Mouse (Mus musculus): Measurements from ENCODE around the gene Olfr818. TPM values are rescaled to one million over a fixed set of nuclear protein-coding genes. Genes with fewer than 3 reads are reported as not detected.
"Not testable (repeated sequence)": the region's sequence is repeated elsewhere in the genome, so short reads cannot be mapped to it uniquely, and the experiment has no call there.

Olfr818 gene
- not detected for total RNA-seq (2021)

DNA sequence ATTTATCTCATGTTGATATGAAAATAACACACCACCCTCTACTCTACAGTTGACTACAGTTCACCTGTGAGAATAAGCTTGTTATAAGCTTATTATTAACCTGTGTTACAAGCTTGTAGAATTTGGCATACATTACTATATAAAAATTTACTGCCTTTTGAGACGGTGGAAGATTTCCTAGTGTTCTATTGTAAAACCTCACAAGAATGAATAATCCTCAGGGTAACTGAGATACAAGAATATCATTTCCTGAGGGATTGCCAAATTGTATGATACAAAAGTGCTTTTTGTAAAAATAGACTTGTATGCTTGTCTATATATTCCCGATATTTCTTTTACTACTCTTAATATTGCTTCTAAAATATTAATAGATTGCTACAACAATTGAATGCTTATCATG, at the start of gene Olfr818:
Olfr818 (minus strand) TSS at position 101 of the 400 bp plus-strand sequence.
- no peak for DNase-seq (ENCODE audit: low spot score)
- intact Hi-C loops (cut with DNase I): no loop called here

DNA sequence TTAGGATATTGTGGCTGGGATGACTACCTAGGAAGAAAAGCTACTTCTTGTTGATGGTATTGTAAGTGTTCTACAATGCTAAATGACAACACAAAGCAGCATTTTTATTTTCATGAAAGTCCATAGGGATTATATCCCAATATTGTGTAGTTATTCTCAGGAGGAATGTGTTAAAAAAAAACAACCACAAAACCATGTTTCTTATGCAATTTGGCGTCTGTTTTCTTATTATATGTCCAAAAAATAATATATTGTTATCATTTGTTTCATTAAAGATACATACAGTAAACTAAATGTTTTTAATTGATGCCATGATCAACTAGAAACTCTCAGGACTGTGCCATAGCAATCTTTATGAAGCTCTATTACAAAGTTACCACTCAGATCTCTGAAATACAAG, 36.1 kb upstream of the Olfr818 start, which contains the start of gene Gm10310:
Gm10310 (minus strand) TSS at position 101 of the 400 bp plus-strand sequence.
- intact Hi-C loops (cut with DNase I): not testable (repeated sequence)

DNA sequence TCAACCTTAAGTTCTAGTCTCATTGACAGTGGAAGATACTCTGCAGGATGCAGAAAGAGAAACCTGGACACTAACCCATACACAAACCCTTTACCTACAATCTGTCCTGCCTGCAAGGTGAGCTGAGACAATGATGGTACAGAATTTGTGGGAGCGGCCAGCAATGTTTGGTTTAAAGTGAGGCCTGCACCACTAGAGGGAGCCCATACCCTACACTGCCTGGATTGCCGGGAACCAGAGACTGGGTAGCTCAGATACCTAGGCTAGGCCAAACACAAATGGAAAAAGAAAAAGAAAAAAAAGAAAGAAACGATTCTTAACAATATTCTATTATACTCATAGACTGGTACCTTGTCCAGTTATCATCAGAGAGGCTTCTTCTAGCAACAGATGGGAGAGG, 33.0 kb upstream of the Olfr818 start:
- intact Hi-C loops (cut with DNase I); DNase-seq (ENCODE audit: low spot score): not testable (repeated sequence)

More for the DNA sequence above, 36.1 kb upstream of the Olfr818 start, which contains the start of gene Gm10310:
- DNase-seq (ENCODE audit: low spot score): not testable (repeated sequence)

DNA sequence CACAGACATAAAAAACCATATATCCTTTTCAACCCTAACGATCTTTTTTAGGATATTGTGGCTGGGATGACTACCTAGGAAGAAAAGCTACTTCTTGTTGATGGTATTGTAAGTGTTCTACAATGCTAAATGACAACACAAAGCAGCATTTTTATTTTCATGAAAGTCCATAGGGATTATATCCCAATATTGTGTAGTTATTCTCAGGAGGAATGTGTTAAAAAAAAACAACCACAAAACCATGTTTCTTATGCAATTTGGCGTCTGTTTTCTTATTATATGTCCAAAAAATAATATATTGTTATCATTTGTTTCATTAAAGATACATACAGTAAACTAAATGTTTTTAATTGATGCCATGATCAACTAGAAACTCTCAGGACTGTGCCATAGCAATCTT, 27.1 kb upstream of the Olfr818 start, which contains the start of gene Olfr247:
Olfr247 (minus strand) TSS at position 101 of the 400 bp plus-strand sequence.
- intact Hi-C loops (cut with DNase I): not testable (repeated sequence)

DNA sequence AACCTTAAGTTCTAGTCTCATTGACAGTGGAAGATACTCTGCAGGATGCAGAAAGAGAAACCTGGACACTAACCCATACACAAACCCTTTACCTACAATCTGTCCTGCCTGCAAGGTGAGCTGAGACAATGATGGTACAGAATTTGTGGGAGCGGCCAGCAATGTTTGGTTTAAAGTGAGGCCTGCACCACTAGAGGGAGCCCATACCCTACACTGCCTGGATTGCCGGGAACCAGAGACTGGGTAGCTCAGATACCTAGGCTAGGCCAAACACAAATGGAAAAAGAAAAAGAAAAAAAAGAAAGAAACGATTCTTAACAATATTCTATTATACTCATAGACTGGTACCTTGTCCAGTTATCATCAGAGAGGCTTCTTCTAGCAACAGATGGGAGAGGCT, 24.1 kb upstream of the Olfr818 start:
- DNase-seq (ENCODE audit: low spot score); intact Hi-C loops (cut with DNase I): not testable (repeated sequence)

More for the DNA sequence above, 27.1 kb upstream of the Olfr818 start, which contains the start of gene Olfr247:
- DNase-seq (ENCODE audit: low spot score): not testable (repeated sequence)

DNA sequence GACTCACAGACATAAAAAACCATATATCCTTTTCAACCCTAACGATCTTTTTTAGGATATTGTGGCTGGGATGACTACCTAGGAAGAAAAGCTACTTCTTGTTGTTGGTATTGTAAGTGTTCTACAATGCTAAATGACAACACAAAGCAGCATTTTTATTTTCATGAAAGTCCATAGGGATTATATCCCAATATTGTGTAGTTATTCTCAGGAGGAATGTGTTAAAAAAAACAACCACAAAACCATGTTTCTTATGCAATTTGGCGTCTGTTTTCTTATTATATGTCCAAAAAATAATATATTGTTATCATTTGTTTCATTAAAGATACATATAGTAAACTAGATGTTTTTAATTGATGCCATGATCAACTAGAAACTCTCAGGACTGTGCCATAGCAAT, 18.3 kb upstream of the Olfr818 start, which contains the start of gene Olfr819:
Olfr819 (minus strand) TSS at position 101 of the 400 bp plus-strand sequence.
- DNase-seq (ENCODE audit: low spot score); intact Hi-C loops (cut with DNase I): not testable (repeated sequence)

DNA sequence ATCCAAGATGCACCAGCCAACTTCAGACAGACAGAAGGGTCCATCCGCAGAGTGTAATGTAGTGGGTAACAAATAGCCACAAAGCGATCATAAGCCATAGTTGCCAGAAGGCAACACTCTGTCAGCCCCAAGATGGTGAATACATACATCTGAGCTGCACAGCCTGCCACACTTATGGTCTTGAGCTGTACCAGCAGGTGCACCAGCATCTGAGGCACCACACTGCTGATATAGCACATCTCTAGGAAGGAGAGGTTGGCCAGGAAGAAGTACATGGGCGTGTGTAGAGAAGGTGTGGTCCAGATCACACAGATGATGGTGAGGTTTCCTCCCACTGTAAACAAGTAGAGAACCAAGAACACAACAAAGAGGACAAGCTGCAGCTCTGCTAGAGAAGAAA, 17.3 kb upstream of the Olfr818 start:
- DNase-seq (ENCODE audit: low spot score); intact Hi-C loops (cut with DNase I): not testable (repeated sequence)

DNA sequence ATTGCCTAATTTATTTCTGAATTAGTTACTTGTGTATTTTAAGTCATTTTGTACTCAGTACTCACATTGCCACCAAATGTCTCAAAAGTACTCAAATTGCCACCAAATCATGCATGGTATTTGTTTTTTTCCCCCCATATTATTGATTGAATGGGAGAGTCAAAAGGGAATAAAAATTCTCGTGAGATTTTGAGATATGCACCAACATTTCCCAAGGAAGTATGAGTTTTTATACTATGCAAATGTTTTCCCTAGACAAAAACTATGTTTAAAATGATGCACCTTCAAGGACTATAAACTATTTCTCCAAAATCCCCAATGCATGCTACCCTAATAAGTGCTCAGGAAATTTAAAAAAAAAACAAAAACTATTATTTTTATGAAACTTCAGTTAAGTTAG, 33.4 kb downstream of the Olfr818 start, which contains the start of gene Olfr816:
Olfr816 (minus strand) TSS at position 101 of the 400 bp plus-strand sequence.
- no peak for DNase-seq (ENCODE audit: low spot score)
- intact Hi-C loops (cut with DNase I): no loop called here

DNA sequence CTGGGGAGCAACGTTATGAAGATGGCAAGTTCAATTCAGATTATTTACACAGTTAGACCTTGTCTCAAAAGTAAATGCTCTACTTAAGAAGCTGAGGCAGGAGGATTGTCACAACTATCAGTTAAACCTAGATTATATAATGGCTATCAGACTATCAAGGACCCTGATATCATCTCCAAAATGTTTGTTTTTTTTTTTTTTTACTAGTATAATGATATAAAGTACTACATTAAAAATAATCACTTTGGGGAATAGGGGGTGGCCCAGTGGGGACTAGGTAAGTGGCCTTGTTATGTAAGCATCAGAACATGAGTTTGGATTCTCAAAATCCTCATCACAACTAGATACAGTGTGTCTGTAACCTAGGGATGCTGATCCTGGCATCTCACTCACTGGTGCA, 43.1 kb downstream of the Olfr818 start, which contains the start of gene Olfr815:
Olfr815 (minus strand) TSS at position 101 of the 400 bp plus-strand sequence.
- intact Hi-C loops (cut with DNase I): not testable (repeated sequence)

More for the DNA sequence above, 43.1 kb downstream of the Olfr818 start, which contains the start of gene Olfr815:
- DNase-seq (ENCODE audit: low spot score): not testable (repeated sequence)

Other genes starting within 250 kb of the Olfr818 start
- not detected for gene Olfr804, start 245.9 kb downstream of the Olfr818 start, total RNA-seq (2021)
- gene Olfr805, start 219.7 kb downstream of the Olfr818 start, total RNA-seq (2021): not detected
- not detected for gene Olfr806, start 207.2 kb downstream of the Olfr818 start, total RNA-seq (2021)
- gene Olfr807, start 191.3 kb downstream of the Olfr818 start, total RNA-seq (2021): not detected
- gene Olfr808, start 183.6 kb downstream of the Olfr818 start, total RNA-seq (2021): not detected
- not detected for gene Olfr809, start 174.5 kb downstream of the Olfr818 start, total RNA-seq (2021)
- gene Olfr810, start 154.2 kb downstream of the Olfr818 start, total RNA-seq (2021): not detected
- gene Olfr811, start 144.7 kb downstream of the Olfr818 start, total RNA-seq (2021): not detected
- gene Olfr812, start 103.0 kb downstream of the Olfr818 start, total RNA-seq (2021): not detected
- not detected for gene Olfr813, start 93.7 kb downstream of the Olfr818 start, total RNA-seq (2021)
- gene Olfr814, start 69.2 kb downstream of the Olfr818 start, total RNA-seq (2021): not detected
- not detected for gene Olfr815, start 43.2 kb downstream of the Olfr818 start, total RNA-seq (2021)
- gene Olfr816, start 33.5 kb downstream of the Olfr818 start, total RNA-seq (2021): not detected
- gene Olfr819, start 18.2 kb upstream of the Olfr818 start, total RNA-seq (2021): not detected
- not detected for gene Olfr247, start 27.0 kb upstream of the Olfr818 start, total RNA-seq (2021)
- gene Gm10310, start 36.0 kb upstream of the Olfr818 start, total RNA-seq (2021): not detected
- gene Olfr820, start 63.5 kb upstream of the Olfr818 start, total RNA-seq (2021): not detected
- gene Olfr821, start 81.2 kb upstream of the Olfr818 start, total RNA-seq (2021): not detected
- gene Olfr822, start 122.1 kb upstream of the Olfr818 start, total RNA-seq (2021): not detected
- gene Olfr823, start 166.3 kb upstream of the Olfr818 start, total RNA-seq (2021): not detected
- not detected for gene Olfr824, start 180.9 kb upstream of the Olfr818 start, total RNA-seq (2021)
- not detected for gene Olfr825, start 217.7 kb upstream of the Olfr818 start, total RNA-seq (2021)
- gene Olfr826, start 235.1 kb upstream of the Olfr818 start, total RNA-seq (2021): not detected

All from heart, postnatal 25 days (tissue).